Mouse (Mus musculus) megakaryocyte-erythroid progenitor cell, adult 5-6 weeks (primary cell): Measurements from ENCODE around the gene Gpr152. TPM values are rescaled to one million over a fixed set of nuclear protein-coding genes. Genes with fewer than 3 reads are reported as not detected.

Experiments used
- ATAC-seq: replicated peaks from 2 replicates; pipeline ENCODE4 v1.8.0; 2016; ENCODE audit warnings: mild to moderate bottlenecking, inconsistent platforms; ENCODE audit not compliant: severe bottlenecking, poor library complexity, low FRiP score, low TSS enrichment
- total RNA-seq, 2 experiments: library from RNA; stranded (forward) in 1 of 2; stranded (reverse) in 1 of 2; fragments of 200-1000, 215-1000 nt in 1 of 2; fragments of >200 nt in 1 of 2; fragmentation: Nextera tagmentation in 1 of 2; gene quantifications; 2 replicates each; pipeline ENCODE4 v1.2.3; 2014 to 2017

Gene Gpr152
- total RNA-seq (2014; fragmentation: Nextera tagmentation), result not detected in 2 replicates
- total RNA-seq (2017), result not detected in 2 replicates

DNA sequence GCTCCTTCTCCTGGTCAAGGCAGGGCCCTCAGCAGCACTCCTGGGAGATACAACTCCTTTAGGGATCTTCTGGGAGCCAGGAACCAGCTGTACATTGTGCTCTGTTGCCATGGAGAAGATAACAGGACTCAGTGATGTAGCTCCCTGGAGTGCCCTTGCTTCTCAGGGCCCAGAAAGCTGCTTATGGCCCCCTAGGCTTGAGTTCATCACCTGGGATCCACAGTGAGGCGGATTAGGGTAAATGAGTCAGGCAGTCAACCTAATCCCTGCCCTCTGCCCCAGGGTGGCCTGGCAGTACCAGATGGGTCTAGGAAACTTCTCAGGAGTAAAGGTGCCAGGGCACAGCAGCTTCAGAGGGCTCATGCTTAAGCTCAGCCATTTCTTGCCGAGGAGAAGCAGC, at the start of gene Gpr152:
TSS of gene Gpr152 (plus strand) at position 342 of the 400 bp plus-strand sequence.
- ATAC-seq, result no peak

DNA sequence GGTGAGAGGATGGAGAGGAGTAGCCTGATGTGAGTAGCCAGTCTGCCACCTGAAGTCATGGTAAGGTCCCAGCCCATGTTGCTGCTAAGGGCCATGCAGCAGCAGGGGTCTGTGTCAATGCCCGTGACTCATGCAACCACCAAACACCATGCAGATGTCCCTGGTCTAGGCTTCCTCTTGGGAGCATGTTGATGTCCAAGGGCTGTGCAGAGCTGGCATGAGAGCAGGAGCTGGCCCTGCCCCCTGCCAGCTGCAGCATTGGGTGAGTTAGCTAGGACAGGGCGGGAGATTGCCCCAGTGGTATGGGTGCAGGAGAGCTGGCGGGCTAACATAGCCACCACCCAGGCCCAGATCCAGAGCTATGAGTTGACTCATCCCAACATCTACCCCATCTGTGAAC, 49.1 kb upstream of the Gpr152 start:
- no peak for ATAC-seq

DNA sequence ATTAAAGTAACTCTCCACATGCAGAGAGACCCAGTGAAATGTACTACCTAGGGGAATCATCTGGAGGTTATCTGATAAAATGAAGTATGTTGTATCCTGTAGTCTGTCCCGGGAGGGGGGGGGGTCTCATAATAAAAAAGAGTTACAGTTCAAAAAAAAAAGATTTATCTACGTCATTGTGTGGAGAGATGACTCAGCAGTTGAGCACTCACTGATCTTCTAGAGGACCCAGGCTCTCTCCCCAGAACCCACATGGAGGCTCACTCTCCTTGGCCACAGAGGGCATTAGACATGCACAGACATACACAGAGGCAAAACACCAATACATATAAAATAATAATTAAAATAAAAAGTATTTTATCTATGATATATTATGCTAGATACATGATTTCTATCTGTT, 48.2 kb upstream of the Gpr152 start:
- no peak for ATAC-seq

- no peak for ATAC-seq
Observed at GRCm38 (mm10) chr19:4092750-4093149, 46.8 kb upstream of the Gpr152 start.

DNA sequence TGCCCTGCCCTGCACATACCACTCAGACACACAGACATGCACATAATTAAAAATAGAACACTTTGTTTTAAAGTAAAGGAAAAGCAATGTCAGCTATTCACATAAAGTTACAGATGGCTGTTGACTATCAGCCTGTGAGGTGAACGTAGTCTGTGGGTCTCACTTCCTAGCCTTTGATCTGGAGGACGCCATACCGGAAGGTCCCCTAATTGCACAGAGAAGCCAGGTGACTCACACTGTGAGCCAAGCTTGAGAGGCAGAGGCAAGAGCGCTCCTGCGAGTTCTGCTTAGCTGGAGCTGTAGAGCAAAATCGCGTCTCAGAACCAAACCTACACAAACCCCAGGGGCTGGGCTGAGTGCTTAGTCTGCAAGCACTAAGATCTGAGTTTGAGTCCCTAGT, 45.8 kb upstream of the Gpr152 start:
- no peak for ATAC-seq

- ATAC-seq, result no peak
Observed at GRCm38 (mm10) chr19:4094348-4094747, 45.2 kb upstream of the Gpr152 start.

- no peak for ATAC-seq
Observed at GRCm38 (mm10) chr19:4094774-4095303, 44.7 kb upstream of the Gpr152 start.

DNA sequence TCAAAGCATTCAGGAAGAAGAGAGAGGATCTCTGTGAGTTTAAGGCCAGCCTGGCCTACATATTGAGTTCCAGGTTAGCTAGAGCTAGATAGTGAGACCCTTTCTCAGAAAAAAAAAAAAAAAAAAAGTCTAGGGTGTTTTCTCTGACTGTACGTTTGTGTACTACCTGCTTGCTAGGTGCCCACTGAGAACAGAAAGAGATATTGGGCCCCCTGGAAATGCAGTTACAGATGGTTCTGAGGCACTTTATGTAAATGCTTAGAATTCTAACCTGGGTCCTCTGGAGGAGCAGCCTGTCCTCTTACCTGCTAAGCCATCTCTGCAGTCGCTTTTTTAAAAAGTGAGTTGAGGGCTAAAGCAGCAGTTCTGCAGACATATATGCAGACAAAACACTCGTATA, 43.8 kb upstream of the Gpr152 start:
- no peak for ATAC-seq

DNA sequence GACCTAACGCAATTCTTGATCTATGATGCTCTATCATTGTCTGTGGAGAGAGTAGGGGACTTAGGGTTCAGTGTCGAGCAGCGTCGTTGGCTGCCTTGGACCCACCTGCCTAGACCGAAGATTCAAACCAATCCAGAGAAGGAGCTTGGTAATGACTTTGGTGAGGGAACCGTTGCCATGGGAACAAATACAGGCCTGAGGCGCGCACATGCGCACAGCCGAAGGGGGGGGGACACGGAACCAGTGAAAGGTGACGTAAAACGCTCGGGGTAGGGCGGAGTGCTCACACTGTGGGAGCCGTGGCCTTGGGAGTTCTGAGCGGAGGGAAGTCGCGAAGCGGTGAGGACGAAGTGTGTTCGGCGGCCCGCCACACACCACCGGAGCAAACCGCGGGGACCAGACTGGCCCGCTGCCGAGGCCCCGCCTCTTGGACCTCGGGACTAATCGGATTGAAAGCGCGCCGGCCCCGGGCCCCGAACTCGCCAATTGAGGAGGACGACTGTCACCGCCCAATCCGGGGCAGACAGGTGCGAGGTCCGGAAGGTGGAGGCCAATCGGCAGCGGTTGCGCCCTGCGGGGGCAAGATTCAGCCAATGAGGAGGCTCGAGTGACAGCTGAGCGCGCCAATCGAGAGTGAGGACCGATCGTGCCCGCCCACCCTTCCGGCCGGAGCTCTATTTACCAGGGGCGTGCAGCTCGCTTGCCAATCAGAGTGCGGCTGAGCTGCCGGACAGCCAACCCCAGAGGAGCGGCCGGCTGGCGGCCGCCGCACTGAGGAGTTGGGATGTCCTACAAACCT, 42.7 kb upstream of the Gpr152 start, which contains the start of gene Cdk2ap2:
TSS of gene Cdk2ap2 (plus strand) at position 541 of the 799 bp plus-strand sequence.
- peak; percentile 86 for ATAC-seq

DNA sequence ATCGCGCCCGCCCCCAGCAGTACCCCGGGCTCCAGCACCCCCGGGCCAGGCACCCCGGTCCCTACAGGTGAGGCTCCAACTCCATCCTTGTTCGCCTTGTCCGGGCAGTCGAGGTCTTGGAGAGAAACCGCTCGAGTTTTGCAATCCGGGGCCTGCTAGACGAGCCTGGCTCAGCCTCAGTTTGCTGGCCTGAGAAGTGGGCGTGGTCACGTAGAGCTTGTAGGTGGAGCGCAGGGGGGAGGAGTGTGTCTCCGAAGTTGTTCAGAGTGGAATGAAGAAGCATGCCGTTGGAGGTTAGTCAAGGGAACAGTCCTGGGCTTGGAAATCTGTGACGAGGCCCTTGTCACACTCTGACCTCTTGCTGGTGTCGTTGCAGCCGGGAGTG, 42.2 kb upstream of the Gpr152 start:
- ATAC-seq, result peak; percentile 40

DNA sequence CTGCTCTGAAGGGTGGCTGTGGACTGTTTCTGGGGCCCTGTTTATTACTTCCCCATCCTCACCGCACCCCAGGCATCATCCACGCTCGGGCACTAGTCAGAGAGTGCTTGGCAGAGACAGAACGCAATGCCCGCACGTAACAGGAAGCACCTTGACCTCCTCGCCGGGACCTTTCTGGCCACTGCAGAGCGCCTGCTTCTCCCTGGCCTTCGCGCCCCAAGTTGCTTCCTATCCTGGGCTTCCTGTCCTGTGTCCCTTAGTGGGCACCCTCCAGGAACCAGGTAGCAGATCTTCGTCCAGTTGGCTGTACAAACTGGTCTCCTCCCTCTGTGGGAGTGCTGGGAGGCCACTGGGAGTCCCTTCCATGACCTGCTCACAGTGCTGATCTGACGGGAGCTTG, 41.2 kb upstream of the Gpr152 start:
- ATAC-seq, result no peak

GRCm38 (mm10) chr19:4099056-4099455, 40.5 kb upstream of the Gpr152 start:
- peak; percentile 48; the same call in 1 of the 2 replicates for ATAC-seq

- ATAC-seq, result no peak
Observed at GRCm38 (mm10) chr19:4099837-4100717, 39.5 kb upstream of the Gpr152 start, which contains the start of gene Pitpnm1. Pitpnm1 (plus strand) TSS chr19:4099998.

GRCm38 (mm10) chr19:4100718-4101261, 38.8 kb upstream of the Gpr152 start:
- no peak for ATAC-seq

DNA sequence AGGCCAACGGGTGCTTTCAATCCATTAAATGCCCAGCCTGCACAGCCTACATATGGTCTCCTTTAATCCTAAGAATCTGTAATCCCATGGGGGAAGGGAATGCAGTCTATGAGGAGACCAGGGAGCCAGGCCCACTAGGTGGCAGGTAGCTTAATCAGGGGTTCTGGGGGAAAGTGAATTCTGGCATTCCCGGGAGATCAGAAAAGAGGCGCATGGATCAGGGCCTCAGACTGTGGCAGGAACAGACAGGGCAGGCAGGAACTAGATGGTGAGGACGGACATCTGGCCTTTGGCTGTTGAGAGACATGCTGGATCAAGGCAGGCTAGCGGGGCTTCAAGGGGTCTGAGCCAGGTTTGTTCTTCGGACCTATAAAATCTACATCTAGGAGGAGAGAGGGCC, 38.1 kb upstream of the Gpr152 start:
- no peak for ATAC-seq

DNA sequence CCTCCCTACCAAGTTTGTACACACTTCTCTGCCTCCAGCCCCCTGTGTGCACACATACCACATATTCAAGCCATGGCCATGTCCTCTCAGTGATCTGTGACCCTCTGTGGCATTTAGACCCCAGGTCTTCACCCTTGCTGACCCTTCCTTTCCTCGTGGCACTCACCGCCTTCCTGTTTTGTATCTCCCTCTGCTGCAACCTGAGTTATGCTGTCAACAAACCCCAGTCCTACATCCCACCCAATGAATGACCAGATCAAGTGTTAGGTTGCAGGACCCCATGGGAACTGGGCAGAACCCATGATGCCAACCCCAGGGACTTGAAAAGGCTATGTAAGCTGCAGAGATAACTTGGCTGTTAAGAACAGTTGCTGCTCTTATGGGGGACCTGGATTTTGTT, 37.5 kb upstream of the Gpr152 start:
- ATAC-seq, result no peak

DNA sequence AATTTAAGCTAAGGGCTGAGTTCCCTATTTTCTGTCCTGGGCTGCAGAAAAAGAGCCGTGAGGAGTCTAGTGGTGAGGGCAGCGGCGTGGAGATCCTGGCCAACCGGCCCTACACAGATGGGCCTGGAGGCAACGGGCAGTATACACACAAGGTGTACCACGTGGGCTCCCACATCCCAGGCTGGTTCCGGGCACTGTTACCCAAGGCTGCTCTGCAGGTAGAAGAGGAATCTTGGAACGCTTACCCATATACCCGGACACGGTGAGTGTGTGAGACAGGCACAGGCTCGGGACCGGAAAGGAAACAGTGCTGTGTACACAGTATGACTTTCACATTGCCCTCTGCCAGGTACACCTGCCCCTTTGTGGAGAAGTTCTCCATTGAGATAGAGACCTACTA, 37.0 kb upstream of the Gpr152 start:
- no peak for ATAC-seq

- ATAC-seq, result no peak
Observed at GRCm38 (mm10) chr19:4103294-4103693, 36.3 kb upstream of the Gpr152 start.

DNA sequence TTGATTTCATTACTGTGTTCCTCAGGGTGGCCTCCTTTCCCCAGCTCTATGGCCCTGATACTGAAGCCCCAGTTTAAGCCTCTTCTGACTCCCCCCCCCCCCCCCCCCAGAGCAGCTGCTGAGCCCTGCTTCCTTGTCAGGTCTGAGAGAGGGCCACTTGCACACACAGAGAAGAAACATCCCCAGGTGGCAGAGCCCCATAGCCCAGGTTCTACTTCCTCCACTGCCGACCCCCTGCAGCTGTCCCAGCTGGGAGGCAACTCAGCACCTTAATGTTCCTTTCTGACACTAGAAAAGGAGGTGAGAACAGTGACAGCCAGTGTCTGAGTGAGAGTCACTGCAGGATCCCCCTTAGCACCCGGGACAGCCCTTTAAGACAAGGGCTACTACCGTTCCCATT, 35.8 kb upstream of the Gpr152 start:
- ATAC-seq, result no peak

- ATAC-seq, result no peak
Observed at GRCm38 (mm10) chr19:4104675-4105194, 34.9 kb upstream of the Gpr152 start.
